Mouse (Mus musculus) cerebral cortex, adult 2 months (tissue): ENCODE measurements around the gene Gna15.

ENCODE experiments used
- WGBS: fragments of 180-500 bp; shearing (Covaris S2); methylation state at CpG from one replicate; pipeline ENCODE4 v1.1.7; 2018; 5-methylcytosine and 5-hydroxymethylcytosine counted together

The Gna15 gene

GRCm38 (mm10) chr10:81553807-81554755 is 30.1 kb upstream of the Gna15 start:
- WGBS, result 88% methylated on average over 6 of the region's 6 CpGs

GRCm38 (mm10) chr10:81553232-81553631 is 29.2 kb upstream of the Gna15 start:
- 90% methylated on average over 5 of the region's 5 CpGs for WGBS

- 2% methylated on average over 12 of the region's 12 CpGs for WGBS
Observed at GRCm38 (mm10) chr10:81551597-81552102, 27.6 kb upstream of the Gna15 start.

- WGBS, result 15% methylated on average over 7 of the region's 7 CpGs
Observed at GRCm38 (mm10) chr10:81550257-81550656, 26.2 kb upstream of the Gna15 start.

GRCm38 (mm10) chr10:81548944-81549343 is 24.9 kb upstream of the Gna15 start:
- 89% methylated on average over 5 of the region's 5 CpGs for whole genome bisulfite sequencing

DNA sequence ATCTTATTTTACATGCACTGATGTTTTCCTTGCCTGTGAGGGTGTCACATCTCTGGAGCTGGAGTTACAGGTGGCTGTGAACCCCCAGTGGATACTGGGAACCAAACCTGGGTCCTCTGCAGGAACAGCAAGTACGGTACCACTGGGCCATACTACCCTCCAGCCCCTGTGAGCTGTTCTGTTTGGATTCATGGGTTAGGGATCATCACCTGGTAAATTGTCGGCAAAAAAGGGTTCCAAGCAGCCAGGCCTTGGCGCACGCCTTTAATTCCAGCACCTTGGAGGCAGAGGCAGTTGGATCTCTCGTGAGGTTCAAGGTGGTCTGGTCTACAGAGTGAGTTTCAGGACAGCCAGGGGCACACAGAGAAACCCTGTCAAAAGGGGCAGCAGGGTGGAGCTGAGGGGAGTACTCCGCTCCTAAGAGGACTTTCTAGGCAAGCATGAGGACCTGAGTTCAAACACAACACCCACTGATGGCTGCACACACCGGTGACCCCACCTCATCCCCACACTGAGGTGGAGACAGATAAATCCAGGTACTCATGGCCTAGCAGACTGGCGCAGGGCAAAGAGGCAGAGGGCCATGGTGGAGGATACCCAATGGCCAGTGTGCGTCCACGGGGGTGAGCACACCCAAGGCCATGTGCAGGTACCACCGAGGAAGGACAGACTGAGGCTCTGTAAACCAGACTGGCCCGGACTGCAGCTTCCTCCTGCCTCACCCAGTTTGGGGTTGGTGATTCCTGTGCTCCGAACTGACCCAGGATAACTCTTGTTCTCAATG is 23.0 kb upstream of the Gna15 start:
- 94% methylated on average over 13 of the region's 13 CpGs for WGBS

DNA sequence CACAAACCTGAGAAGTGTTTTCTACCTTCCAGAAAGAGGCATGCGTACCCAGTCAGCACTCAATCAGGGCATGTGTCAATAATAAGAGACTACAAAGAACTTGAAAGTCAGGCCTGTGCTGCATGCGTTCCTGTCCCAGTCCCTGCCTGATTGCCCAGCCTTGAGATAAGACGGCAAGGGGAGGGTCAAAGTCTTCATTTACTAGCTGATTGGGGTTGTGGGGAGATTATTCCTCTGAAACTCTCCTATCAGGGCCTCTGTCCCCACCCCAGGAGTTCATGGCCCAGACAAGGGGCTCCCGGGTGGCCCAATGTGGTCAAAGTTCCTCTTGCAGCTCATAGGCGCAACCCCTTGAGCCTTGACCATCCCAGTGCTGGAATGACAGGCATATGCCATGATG is 22.3 kb upstream of the Gna15 start:
- WGBS, result 91% methylated on average over 5 of the region's 5 CpGs

- under 1% methylated on average over 58 of the region's 59 CpGs for WGBS
Observed at GRCm38 (mm10) chr10:81545161-81545747, 21.2 kb upstream of the Gna15 start, which contains the start of gene Gna11. Gene Gna11 (minus strand): TSS chr10:81545190.

GRCm38 (mm10) chr10:81544296-81545160 is 20.5 kb upstream of the Gna15 start:
- under 1% methylated on average over 90 of the region's 93 CpGs for WGBS

DNA sequence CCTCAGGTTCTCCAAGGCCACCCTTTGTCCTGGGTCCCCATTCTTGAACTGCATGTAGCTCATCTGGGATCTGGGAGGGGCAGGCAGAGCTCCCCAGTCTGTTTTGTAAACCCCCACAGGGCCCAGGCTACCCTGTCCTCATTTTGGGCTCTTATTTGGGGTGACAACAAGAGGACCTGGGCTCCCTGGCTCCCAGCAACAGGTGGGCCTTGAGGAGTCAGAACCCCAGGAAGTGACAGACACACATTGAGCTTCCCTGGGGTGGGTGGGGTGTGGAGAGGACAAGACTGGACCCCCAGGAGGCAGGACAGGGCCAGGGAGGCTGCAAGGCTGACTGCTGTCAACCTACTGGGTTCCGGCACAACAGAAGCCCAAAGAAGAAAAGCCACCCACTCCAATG is 19.6 kb upstream of the Gna15 start:
- 28% methylated on average over 1 of the region's 1 CpGs for WGBS

GRCm38 (mm10) chr10:81542727-81543460 is 18.9 kb upstream of the Gna15 start:
- 78% methylated on average over 7 of the region's 7 CpGs for WGBS

- WGBS, result 67% methylated on average over 10 of the region's 10 CpGs
Observed at GRCm38 (mm10) chr10:81541803-81542202, 17.8 kb upstream of the Gna15 start.

DNA sequence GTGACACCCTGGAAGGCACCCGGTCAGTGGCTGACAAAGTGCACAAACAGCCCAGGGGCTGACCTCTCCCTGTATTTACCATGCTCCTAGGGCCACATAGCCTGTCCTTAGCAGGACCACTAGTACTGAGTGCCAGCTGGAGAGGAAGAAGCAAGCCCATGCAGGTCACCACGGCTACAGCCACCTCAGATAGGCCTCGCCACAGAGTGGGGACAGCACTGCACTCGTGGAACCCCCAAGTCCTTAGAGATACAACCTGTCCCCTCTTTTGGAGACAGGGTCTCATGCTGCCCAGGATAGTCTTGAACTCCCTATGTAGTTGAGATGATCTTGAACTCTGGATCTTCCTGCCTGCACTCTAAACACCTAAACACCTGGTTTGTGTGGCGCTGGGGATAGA is 17.3 kb upstream of the Gna15 start:
- 67% methylated on average over 5 of the region's 5 CpGs for WGBS

DNA sequence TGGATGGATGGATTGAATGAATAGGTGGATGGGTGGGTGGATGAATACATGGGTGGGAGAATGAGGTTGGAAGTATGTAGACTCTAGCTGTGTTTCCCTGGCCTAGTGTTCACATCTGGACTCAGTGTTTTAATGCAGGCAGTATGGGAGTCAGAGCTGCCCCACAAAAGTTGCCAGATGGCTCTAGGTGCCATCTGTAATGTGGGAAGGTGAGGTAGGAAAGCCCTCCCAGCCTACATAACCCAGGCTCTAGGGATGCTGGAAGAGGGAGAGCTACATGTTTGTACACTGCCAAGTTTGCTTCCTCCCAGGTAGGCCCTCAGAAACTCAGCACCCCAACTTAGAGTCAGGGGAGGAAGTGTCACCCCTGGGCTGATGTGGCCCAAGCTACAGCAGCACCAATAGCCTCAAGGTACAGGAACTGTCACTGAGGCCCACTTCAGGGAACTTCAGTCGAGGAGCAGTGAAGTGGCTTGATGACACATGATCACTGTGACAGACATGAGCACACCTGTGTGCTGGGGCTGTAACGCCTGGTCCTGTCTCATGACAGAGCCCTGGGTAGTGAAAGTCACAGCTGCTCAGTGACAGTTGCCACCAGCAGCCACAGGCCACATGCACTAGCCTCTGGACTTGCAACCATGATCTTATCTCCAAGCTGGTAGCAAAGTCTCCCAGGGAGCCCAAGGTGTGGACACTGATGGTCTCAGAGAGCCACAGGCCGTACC is 14.5 kb upstream of the Gna15 start:
- WGBS, result 67% methylated on average over 3 of the region's 3 CpGs

- 96% methylated on average over 2 of the region's 2 CpGs for WGBS
Observed at GRCm38 (mm10) chr10:81537429-81537828, 13.4 kb upstream of the Gna15 start.

GRCm38 (mm10) chr10:81536734-81537133 is 12.7 kb upstream of the Gna15 start:
- 73% methylated on average over 6 of the region's 6 CpGs for WGBS

DNA sequence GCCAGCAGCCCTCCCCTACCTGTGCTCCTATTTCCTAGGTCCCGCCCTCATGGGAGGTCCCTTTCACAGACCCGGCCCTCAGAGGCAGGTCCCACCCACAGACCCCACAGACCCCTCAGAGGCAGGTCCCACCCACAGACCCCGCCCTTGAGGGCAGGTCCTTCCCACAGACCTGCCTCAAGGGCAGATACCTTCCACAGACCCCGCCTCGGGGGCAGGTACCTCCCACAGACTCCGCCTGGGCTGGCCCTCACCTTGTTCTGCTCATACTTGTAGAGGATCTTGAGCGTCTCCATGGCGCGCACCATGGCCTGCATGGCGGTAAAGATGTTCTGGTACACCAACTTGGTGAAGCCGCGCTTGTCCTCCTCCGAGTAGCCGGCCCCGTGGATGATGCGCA is 10.8 kb upstream of the Gna15 start:
- 77% methylated on average over 16 of the region's 16 CpGs for WGBS

DNA sequence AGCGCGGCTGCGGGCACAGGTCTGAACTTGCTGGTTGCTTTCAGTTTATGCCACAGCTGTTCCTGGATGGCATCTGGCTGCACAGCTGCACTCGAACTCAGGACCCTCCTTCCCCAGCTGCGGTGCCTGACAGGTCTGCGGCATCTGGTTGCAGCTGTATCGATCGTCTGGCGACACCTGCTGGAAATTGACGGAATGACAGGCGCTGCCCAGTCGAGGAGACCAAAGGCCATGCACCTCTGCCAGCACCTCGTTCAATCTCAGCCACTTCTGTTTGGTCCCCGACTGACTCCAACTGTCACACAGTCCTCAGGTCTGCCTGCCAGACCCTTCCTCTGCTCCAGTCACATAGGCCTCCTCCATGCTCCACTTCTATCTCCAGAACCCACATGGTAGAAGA is 2.8 kb upstream of the Gna15 start:
- WGBS, result 13% methylated on average over 14 of the region's 14 CpGs

- 69% methylated on average over 12 of the region's 13 CpGs for WGBS
Observed at GRCm38 (mm10) chr10:81525017-81525694, 1.1 kb upstream of the Gna15 start.
